Mouse (Mus musculus) forebrain, embryonic 10.5 days (tissue): ENCODE measurements at regions not wholly inside any gene's neighbourhood (a gene's known extent, or its start where the extent isn't known, plus 50 kb on each side); places are given as distances from the start of the nearest gene placed in this dataset.
"Not testable (repeated sequence)": the region's sequence is repeated elsewhere in the genome, so short reads cannot be mapped to it uniquely, and the experiment has no call there.

Experiments
- DNase-seq: peaks from one replicate; pipeline ENCODE4 v3.0.0-alpha.2; 2017; ENCODE audit warnings: low spot score; ENCODE audit errors: extremely low spot score
- H3K27ac ChIP-seq: fragments of 300-500 bp; sonication (generic); 2 replicates; pipeline ENCODE4 v1.5.1; 2016; ENCODE audit warnings: mild to moderate bottlenecking
- H3K27me3 ChIP-seq: fragments of 300-500 bp; sonication (generic); 2 replicates; pipeline ENCODE4 v1.6.1; 2016; ENCODE audit warnings: mild to moderate bottlenecking; ENCODE audit not compliant: poor library complexity, severe bottlenecking
- H3K36me3 ChIP-seq: fragments of 300-500 bp; sonication (generic); replicated peaks from 2 replicates; pipeline ENCODE4 v1.6.1; 2016; ENCODE audit warnings: mild to moderate bottlenecking, moderate library complexity
- H3K4me1 ChIP-seq: fragments of 300-500 bp; sonication (generic); 2 replicates; pipeline ENCODE4 v1.6.1; 2016
- H3K4me3 ChIP-seq: fragments of 300-500 bp; sonication (generic); 2 replicates; pipeline ENCODE4 v1.5.1; 2016; ENCODE audit warnings: mild to moderate bottlenecking, moderate library complexity
- H3K9me3 ChIP-seq: fragments of 300-500 bp; sonication (generic); 2 replicates; pipeline ENCODE4 v1.6.1; 2016; ENCODE audit warnings: mild to moderate bottlenecking, moderate library complexity
- WGBS: fragments of 180-500 bp; shearing (Covaris S2); methylation state at CpG from one replicate; pipeline ENCODE4 v1.1.7; 2016; 5-methylcytosine and 5-hydroxymethylcytosine counted together

DNA sequence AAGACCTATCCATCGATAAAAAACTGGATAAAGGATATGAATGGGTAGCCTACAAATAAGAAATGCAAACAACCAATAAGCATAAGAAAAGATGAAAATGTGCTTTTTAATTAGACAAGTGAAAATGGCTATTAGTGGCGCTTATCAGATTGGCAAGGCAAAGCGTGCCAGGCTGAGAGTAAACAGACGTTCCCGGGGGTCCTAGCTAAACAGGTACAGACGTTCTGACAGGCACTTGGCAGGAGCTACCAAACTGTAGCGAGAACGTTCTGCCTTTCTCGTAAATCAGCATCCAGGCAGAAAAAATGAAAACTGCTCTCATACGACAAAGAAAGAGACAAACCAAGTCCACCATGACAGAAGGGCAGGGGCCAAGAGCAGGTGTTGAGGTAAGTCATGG is 263.3 kb downstream of the Prex1 start:
- Histone ChIP-seq H3K9me3 (no peaks in the 10 kb centered on the region), H3K27ac (peak overlapping the region; percentile 48; the same call in 1 of the 2 replicates), H3K27me3 (peaks cover 17% of the 10 kb centered on the region), H3K4me3 (no peak overlapping the region), H3K36me3 (no peaks in the 10 kb centered on the region), H3K4me1 (peaks cover 65% of the 10 kb centered on the region)
- no peak for DNase-seq
- WGBS = 89% methylated on average over 10 of the region's 10 CpGs

DNA sequence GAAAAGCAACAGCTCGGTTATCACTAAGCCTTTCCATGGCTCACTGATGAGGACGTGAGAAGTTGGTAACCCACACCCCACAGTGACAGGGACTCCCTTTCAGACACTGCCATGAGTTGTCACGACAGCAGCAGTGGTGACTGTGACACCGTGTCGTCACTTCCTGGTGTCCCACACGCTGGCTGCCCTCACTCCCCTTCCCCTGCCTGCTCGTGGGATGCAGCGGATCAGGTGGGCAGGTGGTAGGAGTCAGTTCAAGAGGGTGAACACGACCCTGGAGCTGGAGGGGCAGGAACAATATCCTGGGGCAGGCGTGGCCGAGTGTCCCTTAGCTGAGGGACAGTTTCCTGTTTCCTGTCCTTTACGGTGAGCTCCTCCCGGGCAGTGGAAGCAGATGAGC is 264.9 kb downstream of the Prex1 start:
- WGBS = 68% methylated on average over 13 of the region's 13 CpGs
- H3K9me3 ChIP-seq = no peaks in the 10 kb centered on the region
- DNase-seq = no peak
- peaks cover 17% of the 10 kb centered on the region for H3K27me3 ChIP-seq
- H3K36me3 ChIP-seq = no peaks in the 10 kb centered on the region
- H3K27ac ChIP-seq = peak overlapping the region; percentile 71
- H3K4me1 ChIP-seq = peaks cover 64% of the 10 kb centered on the region
- H3K4me3 ChIP-seq = no peak overlapping the region

- Histone ChIP-seq H3K36me3 (no peaks in the 10 kb centered on the region), H3K4me1 (peaks cover 64% of the 10 kb centered on the region), H3K27me3 (peaks cover 21% of the 10 kb centered on the region), H3K27ac (peak overlapping the region; percentile 71), H3K4me3 (no peak overlapping the region), H3K9me3 (no peaks in the 10 kb centered on the region)
- DNase-seq = no peak
- WGBS = 52% methylated on average over 11 of the region's 11 CpGs
Measured at GRCm38 (mm10) chr2:166448161-166448560, 265.5 kb downstream of the Prex1 start.

DNA sequence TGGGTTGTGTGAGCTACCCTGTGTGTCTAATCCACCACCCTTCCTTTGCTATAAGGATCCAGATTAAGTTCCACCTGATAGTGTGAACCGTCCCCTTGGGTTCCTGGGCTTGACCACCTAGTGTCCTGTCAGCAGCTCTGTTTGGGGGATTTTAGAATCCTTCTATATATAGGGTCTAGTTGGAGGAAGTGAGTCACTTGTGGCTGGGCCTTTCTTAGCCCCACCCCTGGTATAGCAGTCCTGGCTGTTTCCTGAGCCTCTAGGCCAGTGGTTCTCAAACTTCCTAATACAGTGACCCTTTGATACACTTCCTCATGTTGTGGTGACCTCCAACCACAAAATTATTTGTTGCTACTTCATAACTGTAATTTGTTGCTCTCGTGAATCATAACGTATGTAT is 267.1 kb downstream of the Prex1 start:
- no peaks in the 10 kb centered on the region for H3K36me3 ChIP-seq
- no peaks in the 10 kb centered on the region for H3K9me3 ChIP-seq
- no peak overlapping the region for H3K4me3 ChIP-seq
- peaks cover 21% of the 10 kb centered on the region for H3K27me3 ChIP-seq
- WGBS = 92% methylated on average over 3 of the region's 3 CpGs
- H3K4me1 ChIP-seq = peaks cover 65% of the 10 kb centered on the region
- H3K27ac ChIP-seq = peak overlapping the region; percentile 58; the same call in 1 of the 2 replicates
- DNase-seq = no peak

DNA sequence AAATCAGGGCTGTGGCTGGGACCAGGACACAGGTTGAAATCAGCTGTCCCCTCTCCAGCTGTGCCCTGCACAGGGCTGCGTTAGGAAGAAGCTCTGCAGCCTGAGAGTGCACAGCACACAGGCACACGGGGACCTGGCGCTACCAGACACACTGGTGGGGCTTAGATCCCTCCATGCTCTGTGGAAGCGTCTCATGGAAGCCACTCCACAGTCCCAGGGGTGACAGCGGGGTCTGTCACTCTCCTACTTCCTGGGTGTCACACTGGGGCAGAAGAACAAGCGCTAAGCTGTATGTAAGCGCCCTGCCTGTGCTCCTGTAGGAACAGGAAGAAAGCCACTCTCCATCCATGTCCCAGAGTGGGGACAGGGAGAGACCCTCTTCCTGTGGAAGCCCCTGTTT is 267.8 kb downstream of the Prex1 start:
- H3K36me3 ChIP-seq, DNase-seq, H3K9me3 ChIP-seq, H3K4me3 ChIP-seq: not testable (repeated sequence)
- peaks cover 58% of the 10 kb centered on the region for H3K4me1 ChIP-seq
- H3K27ac ChIP-seq = peak overlapping the region; percentile 58; the same call in 1 of the 2 replicates
- 61% methylated on average over 7 of the region's 7 CpGs for WGBS
- peaks cover 21% of the 10 kb centered on the region for H3K27me3 ChIP-seq

DNA sequence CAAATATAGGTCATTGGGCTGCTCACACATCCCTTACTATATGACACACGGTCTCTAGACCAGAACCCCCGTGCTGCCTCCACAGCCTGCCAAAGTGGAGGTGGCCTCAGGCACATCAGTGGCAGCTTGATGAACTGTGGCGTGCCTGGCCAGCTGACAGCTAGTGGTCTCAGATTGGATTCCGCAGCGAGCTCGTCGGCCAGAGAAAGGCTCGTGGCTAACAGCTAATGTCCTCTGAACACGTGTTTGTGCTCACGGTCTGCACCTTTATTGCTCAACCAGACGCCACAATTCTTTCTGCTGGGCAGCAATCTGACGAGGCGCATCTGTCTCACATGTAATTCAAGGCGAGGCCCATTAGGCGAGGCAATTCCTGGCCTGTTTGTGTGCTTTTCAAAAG is 270.6 kb downstream of the Prex1 start:
- no peak overlapping the region for H3K4me3 ChIP-seq
- H3K27ac ChIP-seq = peak overlapping the region; percentile 16; the same call in 1 of the 2 replicates
- DNase-seq = no peak
- WGBS = 73% methylated on average over 15 of the region's 15 CpGs
- H3K27me3 ChIP-seq = peaks cover 21% of the 10 kb centered on the region
- no peaks in the 10 kb centered on the region for H3K9me3 ChIP-seq
- no peaks in the 10 kb centered on the region for H3K36me3 ChIP-seq
- peaks cover 49% of the 10 kb centered on the region for H3K4me1 ChIP-seq

- Histone ChIP-seq H3K27ac (peak overlapping the region; percentile 69), H3K36me3 (no peaks in the 10 kb centered on the region), H3K4me3 (no peak overlapping the region), H3K4me1 (peaks cover 37% of the 10 kb centered on the region), H3K9me3 (no peaks in the 10 kb centered on the region), H3K27me3 (peaks cover 23% of the 10 kb centered on the region)
- WGBS = 58% methylated on average over 13 of the region's 13 CpGs
- DNase-seq = no peak
Measured at GRCm38 (mm10) chr2:166439847-166440775, 273.5 kb downstream of the Prex1 start.

- 90% methylated on average over 9 of the region's 9 CpGs for WGBS
- Histone ChIP-seq H3K9me3 (no peaks in the 10 kb centered on the region), H3K4me3 (no peak overlapping the region), H3K27ac (no peak overlapping the region), H3K36me3 (no peaks in the 10 kb centered on the region), H3K4me1 (peaks cover 44% of the 10 kb centered on the region), H3K27me3 (peaks cover 20% of the 10 kb centered on the region)
- DNase-seq = no peak
Measured at GRCm38 (mm10) chr2:166438207-166438606, 275.4 kb downstream of the Prex1 start.

DNA sequence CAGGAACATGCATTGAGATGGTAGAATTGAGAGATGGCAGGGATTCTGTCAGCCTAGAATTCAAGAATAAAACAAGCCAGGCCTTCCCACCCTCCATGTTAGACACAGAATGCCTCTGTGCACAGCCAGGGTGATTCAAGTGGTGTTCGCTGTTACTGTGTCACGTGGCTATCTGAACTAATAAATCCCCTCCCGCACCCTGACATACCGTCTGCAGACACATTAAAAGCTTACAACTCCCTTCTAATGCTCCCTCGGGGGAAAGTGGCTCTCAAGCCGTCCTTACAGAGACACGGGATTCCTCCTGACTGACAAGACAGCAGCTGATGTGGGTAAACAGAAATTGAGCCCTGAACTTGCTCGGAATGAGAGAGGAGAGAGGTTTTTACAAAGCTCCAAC is 279.1 kb downstream of the Prex1 start:
- H3K9me3 ChIP-seq = no peaks in the 10 kb centered on the region
- H3K4me3 ChIP-seq = no peak overlapping the region
- DNase-seq = no peak
- H3K27ac ChIP-seq = no peak overlapping the region
- peaks cover 44% of the 10 kb centered on the region for H3K4me1 ChIP-seq
- no peaks in the 10 kb centered on the region for H3K36me3 ChIP-seq
- peaks cover 16% of the 10 kb centered on the region for H3K27me3 ChIP-seq
- WGBS = 76% methylated on average over 8 of the region's 8 CpGs

DNA sequence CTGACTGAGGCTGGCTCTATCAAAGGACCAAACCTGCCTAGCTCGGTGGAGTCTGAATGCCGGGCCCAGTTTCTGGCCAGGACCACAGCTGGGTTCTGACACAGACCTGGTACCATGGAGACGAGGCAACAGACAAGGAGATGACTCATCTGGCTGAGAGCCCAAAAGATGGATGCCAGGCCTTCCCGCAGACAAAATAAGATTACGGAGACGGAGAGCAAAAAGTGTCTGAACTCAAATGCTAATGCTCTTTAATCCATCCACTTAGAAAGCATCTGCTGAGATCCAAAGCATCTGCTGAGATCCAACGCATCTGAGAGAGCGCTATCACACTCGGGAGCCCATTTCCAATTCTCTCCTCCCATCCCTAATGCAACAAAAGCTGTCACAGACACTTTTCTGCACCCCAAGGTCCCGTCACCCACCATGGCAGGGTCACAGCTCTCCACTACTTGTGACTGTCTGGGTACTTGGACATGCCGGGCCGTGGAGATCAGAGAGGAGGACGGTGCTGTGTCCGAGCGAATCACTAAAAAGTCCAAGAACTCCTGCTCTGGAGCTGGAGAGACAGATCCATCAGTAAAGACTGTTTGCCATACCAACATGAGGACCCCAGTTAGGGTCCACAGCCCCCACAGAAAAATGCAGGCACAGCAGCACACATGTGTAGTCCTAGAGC is 278.3 kb upstream of the Sulf2 start:
- Histone ChIP-seq H3K9me3 (no peaks in the 10 kb centered on the region), H3K27me3 (peaks cover 17% of the 10 kb centered on the region), H3K4me1 (peaks cover 42% of the 10 kb centered on the region), H3K36me3 (no peaks in the 10 kb centered on the region), H3K4me3 (no peak overlapping the region), H3K27ac (peak overlapping the region; percentile 48; the same call in 1 of the 2 replicates)
- WGBS = 84% methylated on average over 15 of the region's 15 CpGs
- DNase-seq = no peak

GRCm38 (mm10) chr2:166432948-166433654 is 277.6 kb upstream of the Sulf2 start:
- H3K4me1 ChIP-seq = peaks cover 42% of the 10 kb centered on the region

DNA sequence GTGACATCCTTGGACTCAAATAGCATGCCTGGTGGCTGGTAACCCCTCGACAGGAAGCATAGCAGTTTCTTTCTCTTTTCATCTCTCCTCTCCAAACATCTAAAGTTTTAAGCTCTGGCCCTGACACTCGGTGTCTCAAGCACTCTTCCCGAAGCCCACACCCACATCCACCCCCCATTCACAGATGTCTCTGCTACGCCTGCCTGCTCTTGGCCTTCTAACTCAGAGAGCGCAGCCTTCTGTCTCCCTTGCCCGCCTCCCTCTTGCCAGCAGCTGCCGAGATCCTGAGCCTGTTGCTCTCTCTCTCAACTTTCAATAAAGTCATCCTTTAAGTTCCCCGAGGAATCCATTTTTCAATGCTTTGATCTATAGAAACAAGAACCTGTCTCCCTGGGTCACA is 277.1 kb upstream of the Sulf2 start:
- Histone ChIP-seq H3K9me3 (no peaks in the 10 kb centered on the region), H3K4me1 (peaks cover 48% of the 10 kb centered on the region), H3K4me3 (no peak overlapping the region), H3K27me3 (peaks cover 20% of the 10 kb centered on the region), H3K36me3 (no peaks in the 10 kb centered on the region), H3K27ac (0 out of 2 replicates have a peak overlapping the region, but pooled peaks have one; percentile 58)
- WGBS = 78% methylated on average over 8 of the region's 8 CpGs
- no peak for DNase-seq

More at GRCm38 (mm10) chr2:166432948-166433654, 277.6 kb upstream of the Sulf2 start:
- H3K27ac ChIP-seq = peak overlapping the region; percentile 58; the same call in 1 of the 2 replicates
- 87% methylated on average over 13 of the region's 13 CpGs for WGBS
- no peak for DNase-seq
- no peak overlapping the region for H3K4me3 ChIP-seq
- peaks cover 15% of the 10 kb centered on the region for H3K27me3 ChIP-seq
- no peaks in the 10 kb centered on the region for H3K36me3 ChIP-seq
- no peaks in the 10 kb centered on the region for H3K9me3 ChIP-seq
